Mouse (Mus musculus): ENCODE results near the gene Galnt3.

Gene Galnt3

DNA sequence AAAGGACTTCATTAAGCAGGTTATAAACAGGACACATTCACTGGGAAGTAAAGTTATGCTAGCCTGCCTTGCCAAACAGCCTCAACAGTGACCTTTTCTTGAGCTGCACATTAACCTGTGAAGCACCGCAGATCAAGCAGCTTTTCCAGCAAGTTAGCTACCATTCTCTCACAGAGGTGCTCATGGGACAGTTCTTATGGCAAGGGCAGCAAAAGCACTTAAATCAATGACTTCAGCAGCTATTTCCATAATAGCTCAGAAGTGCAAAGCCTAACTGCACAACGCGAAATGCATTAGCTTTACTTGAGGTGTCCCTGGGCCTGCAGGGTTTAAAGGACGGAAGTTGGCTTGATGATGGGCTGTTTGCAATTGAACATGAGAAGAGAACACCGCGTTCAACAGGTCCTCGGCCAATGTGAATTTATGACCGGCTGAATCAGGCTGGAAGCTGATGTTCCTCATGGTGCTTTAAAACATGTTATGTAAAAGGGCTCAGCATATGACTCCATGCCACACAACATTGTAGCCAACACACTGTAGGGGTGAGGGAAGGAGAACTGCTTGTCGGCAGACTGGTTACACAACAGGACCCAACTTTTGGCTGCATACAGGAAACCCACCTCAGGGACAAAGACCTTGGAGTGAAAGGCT, 16.8 kb downstream of the Galnt3 start:
- in situ Hi-C loops (cut with MboI, MseI): no loop called here

DNA sequence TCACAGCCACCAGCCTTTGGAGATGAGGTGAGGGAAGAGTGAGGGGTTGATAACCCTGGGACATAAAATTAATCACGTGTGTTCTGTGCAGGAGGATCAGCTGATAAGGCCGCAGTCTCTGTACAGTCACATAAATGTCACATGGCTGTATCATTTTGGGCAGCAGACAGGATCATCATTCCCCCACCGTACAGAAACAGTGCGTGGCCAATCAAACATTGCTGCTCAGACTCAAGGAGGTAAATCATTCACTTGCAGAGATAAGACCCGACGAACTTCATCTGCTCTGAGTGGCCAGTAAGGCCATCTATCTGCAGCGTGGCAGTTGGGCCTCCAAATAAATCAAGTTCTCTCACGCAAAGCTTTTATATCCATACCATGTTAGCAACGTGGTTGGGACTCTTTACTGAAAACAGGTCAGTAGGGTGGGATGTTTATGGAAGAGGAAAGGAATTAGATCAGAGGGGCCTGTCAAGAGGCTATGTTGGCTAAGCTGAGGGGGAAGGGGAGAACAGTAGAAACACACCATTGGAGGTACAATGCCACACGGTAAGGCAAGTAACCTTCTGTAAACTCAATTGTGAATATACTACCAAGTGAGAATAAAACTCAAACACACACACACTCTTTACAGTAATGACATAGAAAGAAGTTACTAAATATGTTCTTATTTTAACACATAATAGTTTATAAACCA, 20.9 kb downstream of the Galnt3 start:
- in situ Hi-C loops (cut with MboI, MseI): no loop called here

DNA sequence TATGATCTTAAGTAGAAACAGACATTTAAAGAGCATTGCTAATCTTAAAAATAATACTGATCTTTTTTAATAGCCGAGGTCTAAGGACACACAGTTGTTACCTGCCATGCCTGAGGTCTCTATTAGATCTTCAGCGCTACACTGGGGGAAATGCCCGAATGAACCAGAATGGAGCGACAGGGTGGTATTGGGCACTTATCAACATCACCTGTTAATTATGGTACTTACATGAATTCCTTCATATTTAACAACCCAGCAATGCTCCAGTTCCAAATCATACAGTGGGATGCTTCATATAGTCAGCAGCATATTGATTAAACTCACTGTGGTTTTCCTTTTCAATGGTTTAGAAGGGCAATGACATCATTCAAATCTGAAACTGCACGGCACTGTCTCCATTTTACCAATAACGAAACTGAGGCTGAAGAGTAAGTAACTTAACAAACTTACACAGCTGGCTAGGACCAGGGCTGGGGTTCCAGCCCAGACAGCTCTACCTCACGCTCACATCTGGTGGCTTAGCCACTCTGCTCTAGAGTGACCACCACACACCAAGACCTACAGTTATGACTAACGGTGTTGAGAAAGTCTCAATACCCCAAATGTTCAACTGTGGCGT, 23.0 kb downstream of the Galnt3 start:
- in situ Hi-C loops (cut with MboI, MseI): no loop called here

DNA sequence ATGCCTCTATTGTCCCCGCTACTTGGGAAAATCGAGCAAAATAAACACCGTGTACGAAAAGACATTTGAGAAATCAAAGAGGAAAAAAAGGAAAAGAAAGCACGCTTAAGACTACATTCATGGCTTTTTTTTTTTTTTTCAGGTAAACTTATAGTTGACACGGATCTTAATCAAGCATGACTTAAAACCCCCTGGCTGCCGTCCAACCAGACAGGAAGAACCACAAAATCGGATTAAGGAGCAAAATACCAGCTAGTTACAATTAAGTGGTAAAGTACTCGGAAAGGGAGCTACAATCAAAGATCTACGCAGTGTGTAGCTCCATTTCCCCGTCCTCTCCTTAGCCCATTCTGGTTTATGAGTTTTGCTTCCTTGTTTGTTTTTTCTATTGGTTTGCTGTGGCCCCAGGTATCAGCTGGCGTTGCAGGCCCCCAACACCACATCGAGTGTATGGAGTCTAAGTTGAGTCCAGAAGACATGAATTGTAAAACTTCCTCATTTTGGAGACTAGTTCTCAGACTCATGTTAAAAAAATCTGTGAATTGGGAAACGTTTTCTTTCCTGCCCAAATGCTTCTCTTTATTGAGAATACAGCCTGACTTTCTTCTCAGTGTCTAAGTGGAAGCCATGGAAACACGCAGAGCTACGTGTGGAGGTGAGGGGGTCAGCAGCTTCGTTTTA, 24.0 kb downstream of the Galnt3 start:
- in situ Hi-C loops (cut with MboI, MseI): no loop called here

DNA sequence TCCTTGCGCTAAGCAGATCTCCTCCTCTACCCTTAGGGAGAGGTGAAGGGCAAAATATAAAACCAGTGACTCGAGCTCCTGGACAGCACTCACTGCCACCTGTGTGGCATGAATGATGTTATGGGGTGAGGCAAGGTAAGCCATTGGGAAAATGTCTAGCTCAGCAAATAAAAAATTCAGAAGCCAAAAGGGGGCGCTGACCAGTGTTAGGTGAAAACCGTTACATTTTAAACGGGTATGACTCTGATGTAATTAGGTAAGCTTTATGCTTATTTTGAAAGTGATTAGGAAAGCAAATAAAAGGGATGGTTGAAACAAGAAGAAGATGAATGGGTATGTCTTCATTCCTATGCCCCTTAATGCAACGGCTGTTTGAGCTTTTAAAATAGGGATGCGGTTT, 24.6 kb downstream of the Galnt3 start:
- in situ Hi-C loops (cut with MboI, MseI): no loop called here

DNA sequence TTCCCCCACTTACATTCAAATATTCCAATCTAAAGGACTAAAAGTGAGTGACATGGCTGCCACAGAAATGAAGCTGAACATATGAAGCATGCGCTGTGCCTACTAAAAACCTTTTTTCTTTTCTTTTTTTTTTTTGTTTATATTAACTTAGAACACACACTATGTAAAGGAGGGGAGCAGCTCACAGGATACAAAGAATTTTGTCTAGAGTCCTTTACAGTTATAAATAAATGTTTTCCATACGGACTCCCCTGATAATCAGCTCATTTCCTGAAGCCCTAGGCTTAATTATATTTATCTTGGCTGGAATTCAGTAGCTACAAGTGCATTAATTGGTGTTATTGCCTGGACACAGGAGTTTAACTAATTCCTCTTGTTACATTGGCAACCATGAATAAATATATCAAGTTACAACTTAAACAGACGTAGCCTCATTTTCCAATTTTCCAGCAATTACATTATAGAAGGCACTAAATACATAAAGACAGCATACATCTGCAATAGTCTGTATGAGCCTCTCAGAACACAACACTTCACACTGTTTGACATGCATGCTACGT, 30.1 kb downstream of the Galnt3 start:
- in situ Hi-C loops (cut with MboI, MseI): no loop called here

DNA sequence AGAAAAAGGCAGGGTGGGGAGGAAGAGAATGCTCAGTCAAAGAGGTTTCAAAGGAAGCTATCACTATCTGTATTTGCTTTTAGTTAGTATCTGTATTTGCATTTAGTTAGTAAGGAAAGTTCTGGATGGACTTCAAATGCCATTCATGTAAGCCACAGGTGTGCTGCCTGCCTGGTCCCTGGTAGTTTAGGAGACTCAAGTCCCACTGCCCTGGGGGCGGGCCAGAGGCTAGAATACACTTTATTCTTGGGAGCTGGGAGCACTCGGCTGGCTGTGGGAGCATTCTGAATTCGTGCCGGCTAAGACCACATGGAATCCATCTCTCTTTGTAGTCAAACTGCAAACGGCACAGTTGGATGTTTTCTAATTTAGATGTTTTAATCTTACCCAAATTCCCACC, 33.5 kb downstream of the Galnt3 start:
- in situ Hi-C loops (cut with MboI, MseI): no loop called here

DNA sequence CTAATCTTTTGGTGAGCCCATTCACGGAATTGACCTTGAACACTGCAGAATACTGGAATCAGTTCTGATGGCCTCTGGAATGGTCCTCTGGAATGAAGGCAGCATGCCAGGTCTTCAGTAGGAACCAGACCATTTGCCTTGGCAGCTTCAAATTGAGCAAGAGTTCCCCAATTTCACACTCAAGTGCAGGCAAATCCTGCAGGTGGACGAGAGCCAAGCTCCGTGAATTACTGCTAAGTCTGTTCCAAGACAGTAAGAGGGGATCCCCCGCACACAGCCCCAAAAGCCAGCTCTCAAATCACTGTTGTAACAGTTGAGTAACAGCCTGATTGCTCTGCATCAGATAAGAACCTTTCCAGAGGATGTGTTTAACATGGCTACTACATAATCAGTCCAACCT, 42.9 kb downstream of the Galnt3 start:
- in situ Hi-C loops (cut with MboI, MseI): no loop called here

DNA sequence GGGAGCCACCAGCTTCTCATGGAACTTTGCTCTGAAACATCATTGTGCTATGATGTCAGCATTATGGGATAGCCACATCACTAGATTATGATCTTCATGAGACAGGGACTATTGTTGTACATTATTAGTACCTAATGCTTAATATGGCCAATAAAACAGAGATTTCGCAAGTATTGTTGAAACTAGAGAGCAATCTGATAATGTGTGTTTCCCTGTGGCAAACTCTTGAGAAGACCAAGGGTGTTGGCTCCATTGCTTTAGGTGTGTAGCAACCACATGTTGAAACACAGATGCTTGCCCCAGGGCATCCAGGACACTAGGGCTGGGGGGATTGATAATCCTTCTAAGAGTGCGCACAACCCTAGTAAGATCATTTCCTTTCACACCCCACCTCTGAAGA, 44.1 kb downstream of the Galnt3 start:
- in situ Hi-C loops (cut with MboI, MseI): no loop called here

DNA sequence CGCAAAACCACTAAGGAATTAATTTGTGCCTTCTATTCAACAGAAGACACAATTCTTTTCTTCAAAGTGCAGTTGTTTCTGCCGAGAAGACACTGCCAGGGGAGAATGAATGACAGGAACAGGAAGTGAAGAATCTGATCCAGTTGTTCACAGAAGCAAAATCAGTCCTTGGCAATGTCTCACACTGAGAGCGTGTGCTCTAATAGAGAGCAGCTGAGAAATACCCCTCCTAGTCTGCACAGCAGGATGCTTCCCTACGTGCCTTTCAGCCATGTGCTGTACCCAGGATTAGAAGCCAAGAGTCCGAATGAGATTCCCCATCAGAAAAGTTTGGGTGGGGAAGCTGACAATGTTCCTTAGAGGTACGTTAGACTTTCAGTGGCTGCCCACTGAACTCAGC, 55.3 kb downstream of the Galnt3 start:
- in situ Hi-C loops (cut with MboI, MseI): no loop called here

DNA sequence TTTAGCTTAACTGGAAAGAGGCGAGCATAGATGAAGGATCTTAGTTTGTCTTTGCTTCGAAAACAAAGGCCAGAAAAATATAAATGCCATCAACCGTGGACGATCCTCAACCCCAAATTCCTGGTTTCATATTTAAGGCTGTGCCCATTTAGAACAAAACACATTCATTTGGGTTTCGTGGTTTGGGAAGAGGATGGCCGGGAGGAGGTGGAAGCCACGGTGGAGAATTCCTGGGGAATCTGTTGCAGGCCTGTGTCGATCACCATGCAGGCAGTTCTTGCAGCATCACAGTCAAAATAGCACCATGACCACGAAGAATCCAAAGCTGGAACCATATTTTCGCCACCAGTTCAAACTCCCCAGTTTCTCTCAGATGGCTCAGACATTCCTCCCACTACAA, 61.5 kb downstream of the Galnt3 start:
- in situ Hi-C loops (cut with MboI, MseI): no loop called here

DNA sequence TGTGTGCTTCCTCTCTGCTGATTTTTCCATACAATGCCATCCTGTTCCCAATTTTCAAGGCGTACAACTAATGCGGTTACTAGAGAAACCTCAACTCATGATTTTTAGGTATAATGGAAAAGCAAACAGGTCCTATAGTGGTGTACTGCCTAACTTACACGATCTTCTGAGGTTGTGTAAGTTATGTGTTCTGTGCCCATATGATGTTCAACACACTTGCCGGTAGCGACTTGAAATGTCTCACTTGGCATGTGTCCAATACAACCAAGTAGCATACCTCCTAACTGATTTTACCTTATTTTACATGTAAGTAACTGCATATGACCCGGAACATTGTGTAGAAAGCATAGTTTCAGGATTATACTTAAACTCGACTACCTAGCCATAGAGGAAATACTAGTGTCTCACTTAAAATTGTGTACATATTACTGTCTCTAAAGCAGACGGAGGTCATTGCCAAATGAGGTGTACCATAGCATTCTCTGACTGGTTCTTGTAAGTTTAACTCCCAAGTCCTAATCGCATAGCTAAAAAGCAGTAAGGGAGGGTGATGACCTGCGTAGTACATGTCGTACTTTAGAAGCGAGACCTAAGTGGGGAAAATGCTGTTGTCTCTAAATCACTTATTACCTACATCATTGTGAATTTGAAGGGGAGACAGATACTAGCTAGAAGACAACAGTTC, 80.2 kb downstream of the Galnt3 start:
- in situ Hi-C loops (cut with MboI, MseI): loop anchor here (10.0 kb wide), 1 partner anchor 120 kb away; no protein-coding TSS in a partner anchor

DNA sequence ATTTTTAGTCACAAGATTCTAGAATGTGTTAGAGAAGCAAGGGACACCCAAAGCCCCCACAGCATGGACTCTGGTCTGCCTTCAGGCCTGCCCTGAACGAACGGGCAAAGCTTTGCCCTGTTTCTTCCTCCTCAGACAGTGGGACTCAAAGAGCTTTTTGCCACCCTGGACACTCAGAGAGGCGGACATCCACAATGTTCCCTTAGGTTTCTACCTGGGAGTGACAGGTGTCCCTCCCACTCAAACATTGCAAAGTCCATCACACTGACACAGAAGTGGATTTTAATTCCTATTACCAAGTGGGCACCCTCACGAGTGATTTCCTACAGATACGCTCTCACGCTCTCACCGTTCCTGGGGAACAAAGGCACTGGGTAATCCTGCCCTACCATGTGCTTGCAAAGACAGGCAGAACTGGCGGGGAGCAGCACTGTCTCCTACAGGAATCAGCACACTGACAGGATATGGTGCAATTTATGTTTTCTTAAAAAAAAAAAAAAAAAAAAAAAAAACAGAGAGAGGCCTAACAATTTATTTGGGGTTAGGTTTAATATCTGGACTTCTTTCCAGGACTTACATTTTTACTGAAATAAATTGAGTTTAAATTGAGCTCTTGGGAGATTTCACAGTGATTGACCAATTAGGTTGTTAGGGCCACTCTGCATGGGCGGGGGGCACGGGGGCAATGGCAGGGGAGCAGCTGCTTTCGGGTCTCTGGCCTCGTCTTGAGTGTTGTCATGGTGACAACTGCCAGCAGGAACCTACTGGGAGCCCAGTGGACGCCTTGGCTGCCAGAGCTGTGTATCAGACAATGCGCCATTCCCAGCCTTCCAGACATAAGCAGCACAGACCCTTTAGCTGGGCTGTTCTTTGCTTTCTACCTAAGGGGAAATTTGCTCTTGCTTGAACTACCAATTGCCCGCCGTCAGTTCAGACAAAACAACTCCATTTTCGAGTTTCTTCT, 81.1 kb downstream of the Galnt3 start:
- in situ Hi-C loops (cut with MboI, MseI): loop anchor here (10.0 kb wide), 1 partner anchor 121 kb away; no protein-coding TSS in a partner anchor

DNA sequence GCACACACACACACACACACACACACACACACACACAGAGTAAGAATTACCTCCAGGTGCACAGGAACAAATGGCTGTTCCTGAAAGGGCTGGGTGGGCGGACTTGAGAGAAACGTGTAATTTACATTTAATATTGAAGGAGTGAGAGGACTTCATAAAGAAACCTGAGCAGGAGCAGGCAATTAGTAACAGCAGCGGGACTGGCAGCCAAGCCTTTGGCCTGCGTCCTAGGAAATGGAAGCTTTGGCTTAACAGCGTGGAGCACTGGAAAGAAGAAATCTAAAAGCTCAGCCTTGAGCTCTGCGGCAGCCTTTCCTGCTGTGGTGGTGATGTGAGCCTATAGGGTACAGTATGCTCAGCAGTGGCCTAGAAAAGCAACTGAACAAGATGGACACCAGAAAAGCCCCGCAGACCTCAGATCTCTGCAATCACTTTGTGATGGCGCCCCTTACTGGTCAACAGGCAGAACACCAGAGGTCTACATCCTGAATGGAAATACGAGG, 82.8 kb downstream of the Galnt3 start:
- in situ Hi-C loops (cut with MboI, MseI): loop anchor here (10.0 kb wide), 1 partner anchor 123 kb away; no protein-coding TSS in a partner anchor

DNA sequence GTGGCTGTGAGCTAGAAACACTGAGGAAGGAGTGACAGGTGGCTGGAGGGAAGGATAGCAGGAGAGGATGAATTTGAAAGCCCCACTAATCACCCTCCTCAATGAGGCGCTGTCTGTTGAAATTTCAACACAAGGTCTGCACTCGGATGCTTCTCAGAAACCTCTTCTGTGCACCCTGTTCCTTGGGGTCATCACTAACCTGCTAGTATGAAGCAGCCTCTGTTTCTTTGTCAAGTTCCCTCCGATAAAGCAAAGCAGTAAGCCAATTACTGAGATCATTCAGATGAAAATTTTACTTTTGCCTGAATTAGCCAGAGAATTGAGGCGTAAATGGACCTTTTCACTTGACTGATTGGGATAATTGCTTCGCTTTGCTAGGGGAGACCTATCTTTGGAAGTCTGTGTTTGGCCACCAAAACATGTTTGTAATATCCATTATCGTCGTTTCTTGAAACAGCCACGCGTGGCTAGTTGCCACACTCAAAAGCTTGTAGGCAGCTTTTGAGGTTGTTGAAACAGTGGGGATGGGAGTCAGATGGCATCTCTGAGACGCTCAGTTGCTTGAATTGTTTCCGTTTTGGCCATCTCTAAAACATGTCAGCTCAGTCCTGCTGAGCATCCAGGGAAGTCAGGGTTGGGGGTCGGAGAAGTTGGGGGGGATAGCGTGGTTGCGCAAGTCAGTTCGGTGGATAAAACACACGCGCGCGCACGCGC, 83.4 kb downstream of the Galnt3 start:
- in situ Hi-C loops (cut with MboI, MseI): loop anchor here (10.0 kb wide), 1 partner anchor 123 kb away; no protein-coding TSS in a partner anchor

DNA sequence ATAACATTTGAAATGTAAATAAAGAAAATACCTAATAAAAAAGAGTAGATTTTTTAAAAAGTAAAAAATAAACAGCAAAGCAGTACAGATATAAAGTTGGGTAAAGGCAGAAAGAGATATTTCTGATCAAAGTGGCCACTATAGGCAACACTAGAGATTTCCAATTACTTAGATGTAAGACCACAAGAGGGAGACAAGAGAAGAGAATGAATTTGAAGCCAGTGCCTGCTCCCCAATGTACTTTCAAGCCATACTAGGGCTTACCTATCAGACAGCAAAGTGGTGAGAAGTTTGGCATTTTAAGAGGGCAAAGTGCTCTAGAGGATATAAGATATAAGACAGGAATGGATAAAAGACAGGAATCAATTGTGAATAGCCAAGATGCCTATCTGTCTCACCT, 84.2 kb downstream of the Galnt3 start:
- in situ Hi-C loops (cut with MboI, MseI): loop anchor here (10.0 kb wide), 1 partner anchor 124 kb away; no protein-coding TSS in a partner anchor

DNA sequence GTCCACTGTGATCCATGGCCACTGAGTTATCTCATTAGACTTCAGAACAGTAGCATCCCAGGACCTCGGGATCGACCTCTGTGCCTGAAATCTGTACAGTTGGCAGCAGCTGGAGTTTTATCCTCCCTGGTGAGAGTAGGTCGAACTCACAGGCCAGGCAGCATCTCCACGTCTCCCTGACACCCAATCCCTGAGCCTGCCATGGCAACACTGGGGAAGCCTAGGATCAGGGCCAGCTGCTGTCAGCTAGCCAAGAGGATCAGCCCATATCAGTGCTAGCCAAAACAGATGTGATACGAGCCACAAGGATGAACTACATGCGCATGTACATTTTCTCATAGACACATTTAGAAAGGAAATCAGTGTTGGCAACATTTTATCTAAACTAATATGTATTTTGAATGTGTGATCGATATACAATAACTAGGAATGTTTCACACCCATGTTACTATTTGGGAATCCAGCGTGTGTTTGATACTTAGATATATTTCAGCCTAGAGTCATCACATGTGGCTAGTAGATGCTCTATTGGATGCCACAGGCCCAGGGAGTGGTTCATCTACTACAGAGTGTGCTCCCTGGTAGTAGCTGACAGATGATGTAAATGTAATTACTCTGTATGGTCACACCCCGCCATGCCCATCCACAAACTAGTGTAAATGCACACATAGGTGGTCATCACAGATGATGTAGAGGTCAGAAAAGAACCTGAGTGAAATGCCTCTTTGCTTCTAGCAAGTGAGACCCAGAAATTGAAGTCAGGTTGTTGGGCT, 89.7 kb downstream of the Galnt3 start:
- in situ Hi-C loops (cut with MboI, MseI): loop anchor here (10.0 kb wide), 1 partner anchor 620 kb away; no protein-coding TSS in a partner anchor

Measured in T-helper 2 cell (primary cell).